Mouse (Mus musculus) thymus, postnatal 14 days (tissue): ENCODE data around the gene Cdk9.

Experiments used
- DNase-seq: peaks from one replicate; pipeline ENCODE4 v3.0.0; 2021

The Cdk9 gene

DNA sequence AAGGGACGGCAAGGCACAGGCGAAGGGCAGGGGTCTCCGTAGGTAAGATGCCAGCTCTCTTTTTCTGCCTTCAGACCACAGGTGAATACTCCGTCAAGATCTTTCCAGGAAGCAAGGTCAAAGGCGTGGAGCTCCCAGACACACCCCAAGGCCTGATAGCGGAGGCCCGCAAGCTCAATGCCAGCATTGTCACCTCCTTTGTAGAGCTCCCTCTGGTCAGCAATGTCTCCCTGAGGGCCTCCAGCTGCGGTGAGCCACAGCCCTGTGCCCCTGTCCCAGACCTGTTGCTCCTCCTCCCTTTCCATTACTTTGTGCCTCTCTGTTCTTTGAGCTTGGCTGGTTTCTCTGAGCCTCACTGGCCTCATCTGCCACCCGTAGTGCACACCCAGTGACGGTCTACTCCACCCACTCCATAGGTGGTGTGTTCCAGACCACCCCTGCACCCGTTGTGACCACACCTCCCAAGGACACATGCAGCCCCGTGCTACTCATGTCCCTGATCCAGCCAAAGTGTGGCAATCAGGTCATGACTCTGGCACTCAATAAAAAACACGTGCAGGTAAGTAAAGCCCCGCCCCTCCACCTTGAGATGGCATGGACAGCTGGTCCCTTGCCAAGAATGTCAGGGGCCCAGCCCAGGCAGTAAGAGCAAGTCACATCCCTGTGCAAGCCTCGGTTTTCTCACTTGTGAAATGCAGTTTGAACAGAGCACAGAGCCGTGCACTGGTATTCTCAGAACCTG lies 39.5 kb downstream of the Cdk9 start:
- no peak for DNase-seq

DNA sequence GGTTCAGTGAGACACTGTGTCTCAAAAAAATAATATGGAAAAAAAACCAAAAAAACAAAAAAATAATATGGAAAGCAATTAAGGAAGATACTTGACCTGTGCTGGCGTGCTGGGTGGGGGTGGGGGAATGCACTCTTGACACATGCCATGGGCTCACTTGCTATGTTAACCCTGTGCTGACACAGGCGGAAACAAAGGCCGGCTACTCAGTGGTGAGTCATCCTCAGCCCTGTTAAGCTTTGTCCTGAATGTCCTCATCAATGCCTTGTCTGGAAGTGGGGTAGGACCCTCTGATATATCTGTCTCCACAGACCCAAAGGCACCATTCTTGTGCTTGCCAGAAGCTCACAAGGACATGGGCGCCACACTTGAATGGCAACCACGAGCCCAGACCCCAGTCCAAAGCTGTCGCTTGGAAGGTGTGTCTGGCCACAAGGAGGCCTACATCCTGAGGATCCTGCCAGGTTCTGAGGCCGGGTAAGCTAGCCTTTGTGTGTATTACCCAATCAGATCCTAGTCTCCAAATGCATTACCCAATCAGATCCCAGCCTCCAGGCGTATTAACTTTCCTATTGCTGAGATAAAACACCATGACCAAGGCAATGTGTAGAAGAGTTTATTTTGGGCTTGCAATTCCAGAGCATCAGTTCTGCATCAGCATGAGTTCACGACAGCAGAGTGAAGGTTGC lies 40.8 kb downstream of the Cdk9 start:
- DNase-seq = no peak

DNA sequence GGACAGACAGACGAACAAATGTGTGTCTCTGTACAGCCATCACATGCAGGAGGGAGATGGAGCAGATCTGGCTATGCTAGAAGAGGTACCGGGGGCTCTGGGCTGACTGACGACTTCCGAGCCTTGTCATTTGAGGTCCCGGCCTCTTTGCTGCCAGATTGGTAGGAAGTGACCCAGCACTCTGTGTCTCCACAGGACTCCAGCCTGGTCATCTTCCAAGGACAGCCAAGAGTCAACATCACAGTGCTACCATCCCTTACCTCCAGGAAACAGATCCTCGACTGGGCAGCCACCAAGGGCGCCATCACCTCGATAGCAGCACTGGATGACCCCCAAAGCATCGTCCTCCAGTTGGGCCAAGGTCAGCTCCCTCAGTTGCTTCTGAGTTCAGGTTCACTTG lies 41.7 kb downstream of the Cdk9 start:
- no peak for DNase-seq

DNA sequence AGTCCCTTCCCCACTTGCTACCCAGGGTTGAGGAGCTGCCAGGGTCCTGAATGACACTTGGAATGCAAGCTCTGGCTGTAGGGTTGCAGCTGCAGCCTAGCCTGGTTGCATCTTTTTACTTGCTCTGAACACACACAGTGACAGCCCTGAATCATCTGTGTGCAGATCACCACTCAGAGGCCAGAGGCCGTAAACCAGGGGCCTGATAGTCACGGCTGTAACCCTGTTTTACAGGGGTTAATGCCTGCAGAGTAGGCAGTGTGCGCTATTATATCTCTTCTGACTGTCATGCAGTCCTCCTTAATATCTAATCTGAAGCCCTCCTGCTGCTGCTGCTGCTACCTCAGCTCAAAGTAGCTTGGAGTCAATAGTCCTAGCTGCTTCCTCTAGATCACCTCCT lies 43.0 kb downstream of the Cdk9 start:
- no peak for DNase-seq

DNA sequence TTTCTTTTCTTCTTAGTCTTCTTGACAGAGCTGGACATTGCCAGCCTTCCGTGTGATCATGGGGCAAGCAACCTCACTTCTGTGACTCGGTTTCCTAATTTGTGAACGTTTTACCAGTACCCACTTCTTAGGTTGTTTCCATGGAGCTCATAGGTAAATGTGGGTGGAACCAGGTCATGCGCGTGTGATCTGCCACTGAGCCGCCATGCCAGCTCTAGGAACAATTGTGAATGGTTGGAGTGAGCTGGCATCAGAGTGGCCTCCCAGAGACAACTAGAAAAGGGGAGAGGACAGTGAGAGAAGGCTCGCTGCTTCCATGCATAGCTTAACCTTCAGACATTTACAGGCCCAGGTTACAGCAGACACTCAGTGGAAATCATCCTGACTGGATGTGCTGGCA lies 44.7 kb downstream of the Cdk9 start:
- no peak for DNase-seq

DNA sequence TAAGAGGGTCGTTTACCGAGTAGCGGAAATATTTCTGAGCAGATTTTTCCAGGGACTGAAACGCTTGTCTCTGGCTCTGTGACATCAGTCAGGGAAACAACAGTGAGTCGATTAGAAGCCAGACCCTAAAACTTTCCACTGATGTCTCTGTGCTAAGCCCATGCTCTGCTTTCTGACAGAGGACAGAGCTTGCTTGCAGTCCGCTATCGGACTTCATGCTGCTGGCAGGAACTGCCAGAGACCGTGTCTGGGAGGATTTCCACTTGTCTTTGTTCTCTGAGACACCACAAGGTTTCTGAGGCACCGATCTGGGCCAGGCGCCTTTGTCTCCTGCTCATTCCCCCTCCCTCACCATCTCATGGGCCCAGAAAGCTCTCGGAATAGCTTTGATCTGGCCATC lies 45.1 kb downstream of the Cdk9 start:
- no peak for DNase-seq

DNA sequence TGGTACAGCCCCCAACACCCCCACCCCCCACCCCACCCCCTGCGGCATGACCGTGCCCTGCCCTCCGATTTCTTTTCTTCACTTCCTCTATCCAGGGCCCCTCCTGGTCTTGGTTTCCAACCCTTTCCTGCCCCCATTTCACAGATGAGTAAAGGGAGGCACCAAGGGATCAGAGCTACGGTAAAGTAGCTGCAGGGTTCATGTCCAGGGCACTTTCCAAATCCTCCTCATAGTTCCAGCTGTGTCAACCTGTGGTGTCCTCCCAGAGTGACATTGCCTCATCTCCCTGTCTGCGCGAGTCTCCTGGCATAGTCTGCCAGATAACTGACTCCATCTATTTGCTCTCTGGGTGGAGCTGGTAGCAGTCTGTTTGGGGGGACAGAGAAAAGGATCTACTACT lies 47.0 kb downstream of the Cdk9 start:
- no peak for DNase-seq

DNA sequence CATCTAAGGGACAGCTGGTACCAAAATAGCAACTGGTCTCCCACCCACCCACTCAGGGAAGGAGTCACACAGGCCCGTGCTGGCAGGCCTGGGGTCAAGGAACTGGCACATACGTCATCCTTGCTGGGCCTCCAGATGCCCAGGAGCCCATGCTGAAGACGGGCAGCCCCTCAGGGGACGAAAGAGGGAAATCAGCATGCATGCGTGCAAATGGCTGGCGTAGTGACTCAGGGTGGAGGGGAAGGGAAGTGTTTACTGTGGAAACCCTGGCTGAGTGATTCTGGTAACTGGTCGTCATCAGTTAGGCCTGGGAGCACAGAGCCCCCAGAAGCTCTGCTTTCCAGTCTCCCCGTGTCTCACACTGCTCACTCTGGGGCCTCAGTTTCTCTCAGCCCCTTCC lies 47.5 kb downstream of the Cdk9 start:
- DNase-seq = no peak

DNA sequence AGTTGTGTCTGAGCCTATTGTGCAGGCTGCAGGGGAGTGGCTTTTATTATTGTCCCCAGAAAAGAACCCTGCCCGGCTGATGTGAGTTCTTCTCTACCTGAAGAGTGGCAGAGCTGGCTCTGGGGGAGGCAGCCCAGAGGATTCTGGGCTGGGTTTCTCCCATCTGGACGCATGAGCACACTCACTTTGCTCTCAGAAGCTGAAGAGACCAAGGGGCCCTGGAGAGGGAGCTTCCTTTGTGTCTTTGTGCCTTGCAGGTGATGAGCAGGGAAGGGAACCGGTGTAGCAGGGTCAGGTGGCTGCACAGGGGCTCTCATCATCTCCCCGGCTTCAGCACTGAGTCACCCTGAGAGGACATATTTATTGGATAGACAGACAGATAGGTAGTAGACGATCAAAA lies 50.6 kb downstream of the Cdk9 start:
- DNase-seq = peak; percentile 30

DNA sequence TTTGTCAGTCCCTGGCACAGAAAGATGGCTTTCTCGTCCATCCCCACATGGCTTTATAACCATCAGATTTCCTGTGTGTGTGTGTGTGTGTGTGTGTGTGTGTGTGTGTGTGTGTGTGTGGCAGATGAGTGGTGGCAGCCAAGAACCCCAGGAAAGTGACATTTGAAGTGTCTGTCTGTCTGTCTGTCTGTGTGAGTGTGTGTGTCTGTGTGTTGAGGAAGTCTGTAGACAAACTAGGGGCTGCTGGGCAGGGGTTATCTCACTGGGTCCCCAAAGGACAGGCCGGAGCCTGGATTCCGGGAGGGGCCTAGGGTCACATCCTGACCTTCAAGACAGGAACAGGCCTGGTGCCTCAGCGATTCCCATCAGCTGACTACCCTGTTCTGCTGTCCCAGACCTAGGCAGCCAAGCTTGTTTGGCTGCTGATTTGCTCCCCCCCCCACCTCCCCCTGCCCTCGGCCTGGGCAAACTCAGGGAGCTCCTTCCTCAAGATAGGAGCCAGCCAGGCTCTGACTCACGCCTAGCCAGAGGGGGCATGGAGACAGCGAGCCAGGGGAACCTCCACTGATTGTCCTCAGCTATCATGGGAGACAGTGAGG lies 51.3 kb downstream of the Cdk9 start:
- DNase-seq = no peak

DNA sequence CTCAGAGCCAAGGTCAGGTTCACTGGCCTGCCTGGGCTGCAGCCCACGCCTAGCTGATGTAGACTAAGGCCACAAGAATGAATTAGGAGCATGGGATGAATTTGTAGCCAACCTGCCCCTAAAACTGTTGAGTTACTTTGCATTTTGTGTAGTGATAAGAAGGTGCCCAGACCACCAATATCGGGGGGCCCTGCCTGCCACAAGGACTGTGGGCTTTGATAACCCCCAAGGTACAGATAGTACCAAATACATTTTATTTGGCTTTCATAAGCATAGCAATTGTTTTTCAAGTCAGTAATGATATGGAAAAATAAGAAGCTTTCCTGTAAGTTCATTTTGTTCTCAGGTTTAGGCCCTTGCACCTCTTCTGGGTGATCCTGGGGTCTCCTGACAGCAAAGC lies 54.0 kb downstream of the Cdk9 start:
- DNase-seq = no peak

DNA sequence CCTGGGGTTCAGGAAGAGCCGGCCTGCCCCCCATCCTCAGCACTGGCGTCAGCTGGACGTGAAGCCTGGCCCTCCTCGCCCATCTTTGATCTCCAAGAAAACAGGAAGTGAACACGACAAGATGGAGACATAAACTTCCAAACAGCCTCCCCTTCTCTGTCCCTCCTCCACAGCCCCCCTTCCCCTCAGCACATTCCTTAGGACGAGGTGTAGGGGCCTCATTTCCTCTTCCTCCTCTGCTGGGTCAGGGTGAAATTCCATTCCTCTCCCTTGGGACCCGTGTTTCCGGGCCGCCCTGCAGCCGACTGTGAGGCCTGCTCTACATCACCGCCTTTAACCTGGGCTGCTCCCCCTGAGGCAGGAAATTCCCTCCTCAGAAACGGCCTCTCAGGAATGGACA lies 57.0 kb downstream of the Cdk9 start:
- DNase-seq = no peak
